Mouse (Mus musculus) testis, adult 2 months (tissue): Measurements from ENCODE around the gene D8Ertd738e.
"Not testable (repeated sequence)": the region's sequence is repeated elsewhere in the genome, so short reads cannot be mapped to it uniquely, and the experiment has no call there.

ENCODE experiments used
- CTCF ChIP-seq: fragments of 200-500 bp; IDR thresholded peaks from 2 replicates; pipeline ENCODE4 v1.5.1; 2012; ENCODE audit warnings: low read depth, mild to moderate bottlenecking, inconsistent platforms, low read length, moderate library complexity; ENCODE audit not compliant: control insufficient read depth, insufficient read depth, insufficient replicate concordance
- POLR2A ChIP-seq: fragments of 200-500 bp; IDR thresholded peaks from 2 replicates; pipeline ENCODE4 v1.6.1; 2012; ENCODE audit warnings: low read depth, mild to moderate bottlenecking, inconsistent platforms, low read length, moderate library complexity; ENCODE audit not compliant: control insufficient read depth

- peak; percentile 43; the same call in 1 of the 2 replicates for TF ChIP-seq CTCF
- not testable (repeated sequence) for TF ChIP-seq POLR2A
These were observed 36.1 kb upstream of the D8Ertd738e start for GRCm38 (mm10) chr8:84285665-84286064.
